Mouse (Mus musculus) gastrocnemius, adult 8-10 months (tissue): ENCODE measurements around the gene Klk1b8. TPM values are rescaled to one million over a fixed set of nuclear protein-coding genes. Genes with fewer than 3 reads are reported as not detected.
"Not testable (repeated sequence)": the region's sequence is repeated elsewhere in the genome, so short reads cannot be mapped to it uniquely, and the experiment has no call there.

Experiments used
- DNase-seq, 2 experiments: peaks; one replicate each; pipeline ENCODE4 v3.0.0; 2022; ENCODE audit warnings: low spot score in 2 of 2
- total RNA-seq, 4 experiments: library from RNA; stranded (reverse); gene quantifications; 2 replicates each; pipeline ENCODE4 v1.2.4; 2022

The Klk1b8 gene
- total RNA-seq = not detected

DNA sequence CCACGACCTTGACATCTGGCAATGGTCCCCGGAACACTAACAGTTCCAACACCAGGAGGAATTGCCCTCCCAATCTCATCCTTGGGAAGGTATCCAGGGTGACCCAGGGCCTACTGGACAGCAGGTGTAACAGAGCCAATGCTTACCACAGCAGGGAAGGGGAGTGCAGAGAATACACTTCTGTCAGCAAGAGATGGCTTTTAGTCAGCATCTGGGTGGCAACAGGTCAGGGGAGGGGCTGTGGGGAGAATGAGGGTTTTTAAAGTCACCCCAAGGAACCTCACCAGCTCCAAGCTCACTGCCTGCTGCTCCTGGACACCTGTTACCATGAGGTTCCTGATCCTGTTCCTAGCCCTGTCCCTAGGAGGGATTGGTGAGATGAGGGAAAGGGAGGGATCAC is at the start of gene Klk1b8:
Klk1b8 (plus strand) TSS at position 301 of the 400 bp plus-strand sequence.
- DNase-seq = no peak

- no peak for DNase-seq
Observed at GRCm38 (mm10) chr7:43914821-43915220, 35.6 kb upstream of the Klk1b8 start.

DNA sequence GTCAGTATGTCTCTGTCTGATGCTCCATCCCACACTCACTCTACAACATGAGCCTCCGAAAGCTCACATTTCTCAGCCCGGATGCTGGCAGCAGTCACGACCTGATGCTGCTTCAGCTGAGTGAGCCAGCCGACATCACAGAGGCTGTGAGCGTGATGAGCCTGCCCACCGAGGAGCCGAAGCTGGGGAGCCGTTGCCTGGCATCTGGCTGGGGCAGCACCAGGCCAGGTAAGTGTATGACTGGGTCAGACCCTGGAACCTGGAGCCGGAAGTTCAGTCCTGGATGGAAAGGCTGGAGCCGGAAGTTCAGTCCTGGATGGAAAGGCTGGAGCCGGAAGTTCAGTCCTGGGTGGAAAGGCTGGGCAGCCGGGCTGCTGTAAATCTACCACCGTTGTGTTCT is 32.0 kb upstream of the Klk1b8 start:
- no peak for DNase-seq

DNA sequence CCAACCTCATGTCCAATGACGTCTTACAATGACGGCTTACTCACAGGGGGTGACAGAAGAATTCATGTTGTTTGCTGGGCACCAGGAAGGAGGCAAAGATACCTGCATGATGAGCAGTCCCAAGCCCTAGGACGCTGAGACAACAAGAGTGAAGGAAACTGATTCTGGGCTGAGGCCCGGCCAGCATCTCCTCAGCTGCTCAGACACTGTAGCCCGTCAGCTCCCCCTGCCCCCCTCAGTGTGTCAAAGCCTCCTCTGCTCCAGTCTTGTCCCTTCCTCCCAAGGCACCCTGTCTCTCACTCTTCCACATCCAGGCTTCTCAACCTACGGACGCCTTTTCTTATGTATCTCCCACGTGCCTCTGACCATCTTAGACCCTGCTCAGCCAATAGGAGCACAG is 31.6 kb upstream of the Klk1b8 start:
- no peak for DNase-seq

DNA sequence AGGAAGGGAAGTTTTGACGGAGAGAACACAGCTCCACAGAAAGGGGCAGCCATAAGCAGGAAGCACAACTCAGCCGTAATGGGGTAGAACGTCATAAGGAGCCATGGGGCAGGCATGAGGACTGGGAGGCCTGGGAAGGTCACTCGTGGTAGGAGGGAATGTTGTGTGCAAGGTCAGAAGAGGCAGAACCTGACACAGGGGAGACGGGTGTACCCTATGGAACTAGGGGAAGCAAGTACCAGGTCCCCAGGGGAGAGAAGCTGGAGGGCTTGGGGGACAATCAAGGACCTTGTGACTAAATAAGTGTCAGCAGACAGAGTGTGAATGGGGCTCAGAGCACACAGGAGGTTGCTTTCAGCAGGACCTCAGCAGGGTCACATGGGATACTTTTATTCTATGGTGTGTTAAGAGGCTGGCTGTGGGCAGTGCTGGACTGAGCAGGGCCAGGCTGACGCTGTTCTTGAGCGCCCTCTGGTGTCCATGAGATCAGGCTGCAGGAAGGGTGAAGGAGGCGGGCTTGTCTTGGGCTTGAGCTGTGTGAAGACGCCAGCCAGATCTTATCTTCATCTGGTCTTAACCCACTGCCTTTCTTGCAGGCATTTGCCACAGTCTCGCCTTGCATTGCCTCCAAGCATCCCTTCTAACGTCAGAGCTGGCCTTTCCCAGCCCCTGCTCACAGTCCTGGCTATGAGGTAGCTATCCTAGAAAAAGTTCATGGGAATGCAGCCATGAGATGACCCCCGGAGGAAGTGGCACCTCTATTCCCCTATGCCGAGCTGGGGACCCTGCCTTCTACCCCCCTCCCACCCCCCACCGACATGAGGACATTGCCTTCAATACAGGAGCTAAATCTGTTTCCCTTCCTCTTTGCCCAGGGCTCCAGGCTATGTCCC is 30.7 kb upstream of the Klk1b8 start:
- DNase-seq = peak; percentile 19 to 21

GRCm38 (mm10) chr7:43920582-43920981 is 29.9 kb upstream of the Klk1b8 start:
- no peak for DNase-seq

- DNase-seq = no peak
Observed at GRCm38 (mm10) chr7:43921087-43921486, 29.4 kb upstream of the Klk1b8 start.

DNA sequence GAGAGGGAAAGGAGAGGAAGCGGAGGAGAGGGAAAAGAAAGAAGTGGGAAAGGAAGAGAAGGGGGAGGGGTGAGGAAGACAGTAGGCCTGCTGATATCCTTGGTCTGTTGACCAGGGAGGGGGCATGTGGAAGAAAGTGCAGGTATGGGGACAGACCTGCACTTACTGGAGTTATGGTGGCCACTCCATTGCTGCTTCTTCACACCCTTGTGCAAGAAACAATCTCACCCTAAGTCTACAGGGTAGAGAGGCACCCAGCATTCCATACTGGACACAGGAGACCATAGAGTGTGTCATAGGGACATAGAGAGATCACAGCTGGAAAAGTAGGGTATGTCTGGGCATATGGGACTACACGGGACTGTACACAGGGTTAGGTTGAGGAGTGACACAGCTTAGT is 28.5 kb upstream of the Klk1b8 start:
- no peak for DNase-seq

GRCm38 (mm10) chr7:43925985-43926384 is 24.5 kb upstream of the Klk1b8 start:
- no peak for DNase-seq

DNA sequence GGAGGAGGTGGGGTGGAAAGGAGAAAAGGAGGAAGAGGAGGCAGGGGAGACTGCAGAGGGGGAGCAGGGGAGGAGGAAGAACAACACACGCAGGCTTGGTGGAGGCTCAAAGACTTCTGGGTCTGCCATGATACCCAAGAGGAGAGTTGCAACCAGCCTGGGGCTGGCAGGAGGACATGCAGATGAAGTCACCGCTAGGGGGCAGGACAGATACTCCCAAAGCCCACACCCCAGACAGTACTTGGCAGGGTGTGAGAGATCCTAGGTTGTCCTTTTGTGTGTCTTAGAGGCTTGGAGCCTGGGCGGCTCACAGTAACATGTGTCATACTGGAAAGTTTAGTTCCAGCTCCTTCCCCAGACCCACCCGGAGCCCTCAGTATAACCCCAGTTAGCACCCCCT is 21.9 kb upstream of the Klk1b8 start:
- no peak for DNase-seq

- no peak for DNase-seq
Observed at GRCm38 (mm10) chr7:43932337-43932736, 18.1 kb upstream of the Klk1b8 start.

- no peak for DNase-seq
Observed at GRCm38 (mm10) chr7:43933440-43933839, 17.0 kb upstream of the Klk1b8 start, which contains the start of gene Klk15. Gene Klk15 (plus strand): TSS chr7:43933740.

DNA sequence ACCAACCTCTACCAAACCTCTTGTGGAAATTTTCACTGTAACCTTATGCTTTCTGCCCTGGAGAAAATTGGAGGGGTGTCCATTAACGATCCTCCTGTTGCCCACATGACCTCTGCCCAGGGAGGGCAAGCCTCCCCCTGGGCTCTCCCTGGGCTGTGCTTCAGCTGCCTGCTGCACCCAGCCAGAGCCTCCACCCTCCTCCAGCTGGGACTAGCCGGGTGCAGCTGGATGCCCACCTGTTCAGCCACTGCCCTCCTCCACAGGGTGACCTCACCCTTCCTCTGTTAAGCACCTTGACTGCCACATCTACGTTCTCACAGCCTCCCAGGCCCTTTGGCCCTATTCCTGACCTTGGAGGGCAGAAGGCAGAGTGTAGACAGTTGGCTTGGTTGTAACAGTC is 15.7 kb upstream of the Klk1b8 start:
- DNase-seq = no peak

DNA sequence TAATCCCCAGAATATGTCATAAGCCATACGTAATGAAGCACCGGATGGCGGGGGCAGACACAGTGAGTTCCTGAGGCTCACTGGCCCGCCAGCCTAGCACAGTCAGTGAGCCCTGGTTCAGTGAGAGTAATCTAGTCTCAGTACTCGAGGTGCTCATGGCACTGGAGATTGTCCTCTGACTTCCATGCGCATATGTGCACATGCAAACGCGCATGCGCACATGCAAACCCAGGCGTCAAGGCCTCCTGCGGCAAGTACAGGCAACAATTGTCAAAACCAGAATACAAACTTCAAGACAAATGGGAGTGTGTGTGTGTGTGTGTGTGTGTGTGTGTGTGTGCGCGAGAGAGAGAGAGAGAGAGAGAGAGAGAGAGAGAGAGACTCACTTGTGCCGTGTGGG is 13.9 kb upstream of the Klk1b8 start:
- no peak for DNase-seq

DNA sequence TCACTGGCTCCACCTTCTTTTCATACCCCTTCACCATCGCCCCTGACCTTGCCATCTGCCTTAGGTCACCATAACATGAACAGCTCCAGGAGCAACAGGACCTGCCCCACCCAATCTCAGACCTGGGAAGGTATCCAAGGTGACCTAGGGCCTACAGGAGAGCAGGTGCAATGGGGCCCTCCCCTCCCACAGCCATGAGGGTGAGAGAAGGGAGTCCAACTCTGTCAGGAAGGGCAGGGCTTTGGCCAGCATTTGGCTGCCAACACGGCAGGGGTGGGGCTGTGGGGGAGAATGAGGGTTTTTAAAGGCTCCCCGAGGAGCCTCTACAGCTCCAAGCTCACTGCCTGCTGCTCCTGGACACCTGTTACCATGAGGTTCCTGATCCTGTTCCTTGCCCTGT is 8.2 kb upstream of the Klk1b8 start:
- DNase-seq = not testable (repeated sequence)

DNA sequence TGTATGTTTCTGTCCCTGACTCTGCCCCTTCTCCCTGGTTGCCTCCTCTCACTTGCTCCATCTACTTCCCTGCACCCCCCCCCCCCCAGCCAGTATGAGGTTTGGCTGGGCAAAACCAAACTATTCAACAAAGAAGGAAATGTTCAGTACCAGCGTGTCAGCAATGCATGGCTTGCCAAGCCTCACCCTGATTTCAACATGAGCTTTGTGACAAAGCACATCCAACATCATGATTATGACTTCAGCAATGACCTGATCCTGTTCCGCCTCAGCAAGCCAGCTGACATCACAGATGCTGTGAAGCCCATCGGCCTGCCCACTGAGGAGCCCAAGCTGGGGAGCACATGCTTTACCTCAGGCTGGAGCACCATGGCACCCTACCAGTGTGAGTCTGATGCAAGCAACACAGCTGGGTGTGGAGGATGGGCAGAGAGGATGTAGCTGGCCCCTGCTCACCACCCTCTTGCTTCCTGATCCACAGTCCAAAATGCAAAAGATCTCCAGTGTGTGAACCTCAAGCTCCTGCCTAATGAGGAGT is 5.7 kb upstream of the Klk1b8 start:
- DNase-seq = no peak

GRCm38 (mm10) chr7:43952703-43953102 is 2.2 kb downstream of the Klk1b8 start:
- DNase-seq = no peak

DNA sequence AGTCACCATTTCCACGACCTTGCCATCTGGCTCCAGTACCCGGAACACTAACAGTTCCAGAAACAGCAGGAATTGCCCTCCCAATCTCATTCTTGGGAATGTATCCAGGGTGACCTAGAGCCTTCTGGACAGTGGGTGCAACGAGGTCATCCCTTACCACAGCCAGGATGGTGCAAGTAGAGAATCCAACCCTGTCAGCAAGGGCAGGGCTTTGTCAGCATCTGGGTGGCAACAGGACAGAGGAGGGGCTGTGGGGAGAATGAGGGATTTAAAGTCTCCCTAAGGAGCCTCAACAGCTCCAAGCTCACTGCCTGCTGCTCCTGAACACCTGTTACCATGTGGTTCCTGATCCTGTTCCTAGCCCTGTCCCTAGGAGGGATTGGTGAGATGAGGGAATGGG is 16.0 kb downstream of the Klk1b8 start, which contains the start of gene Klk1b1:
Klk1b1 (plus strand) TSS at position 301 of the 400 bp plus-strand sequence.
- no peak for DNase-seq

DNA sequence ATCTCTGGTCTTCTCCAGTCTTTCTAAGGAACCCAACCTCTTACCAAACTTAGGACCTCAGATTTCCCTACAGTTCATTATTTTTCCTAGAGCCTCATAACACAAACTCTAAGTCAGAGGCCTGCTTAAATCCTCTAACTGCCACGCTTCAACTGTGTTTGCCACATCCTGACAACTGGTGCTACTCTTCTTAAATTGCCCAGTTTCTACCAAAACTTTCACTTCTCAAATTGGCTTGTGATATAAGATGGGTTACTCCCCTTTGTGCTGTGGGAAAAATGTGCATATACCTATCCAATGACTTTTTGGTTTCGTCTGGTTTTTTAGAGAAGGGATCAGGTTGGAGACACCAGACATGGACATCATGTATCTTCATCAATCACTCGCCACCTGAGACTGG is 16.6 kb downstream of the Klk1b8 start:
- no peak for DNase-seq

DNA sequence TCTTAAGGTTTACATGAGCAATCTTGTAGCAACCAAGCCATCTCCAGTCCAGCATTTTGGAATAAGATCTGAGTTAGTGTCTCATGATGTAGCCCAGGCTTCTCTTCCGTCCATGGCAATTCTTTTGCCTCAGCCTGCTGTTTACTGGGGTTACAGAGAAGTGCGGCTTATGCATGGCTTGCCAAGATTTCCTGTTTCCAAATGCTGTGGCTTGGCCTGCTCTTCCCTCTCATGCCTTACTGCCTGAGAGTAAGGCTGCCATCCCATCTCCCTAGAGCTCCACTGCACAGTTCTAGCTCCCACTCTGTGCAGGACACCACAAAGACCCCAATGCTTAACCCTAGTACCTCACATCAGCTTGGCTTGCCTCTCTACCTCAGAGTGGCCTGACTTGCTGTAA is 17.1 kb downstream of the Klk1b8 start:
- no peak for DNase-seq

GRCm38 (mm10) chr7:43975761-43976160 is 25.3 kb downstream of the Klk1b8 start, which contains the start of gene Klk1b9:
Gene Klk1b9 (plus strand): TSS chr7:43976061.
- DNase-seq = not testable (repeated sequence)

- DNase-seq = no peak
Observed at GRCm38 (mm10) chr7:43985657-43986056, 35.2 kb downstream of the Klk1b8 start.

DNA sequence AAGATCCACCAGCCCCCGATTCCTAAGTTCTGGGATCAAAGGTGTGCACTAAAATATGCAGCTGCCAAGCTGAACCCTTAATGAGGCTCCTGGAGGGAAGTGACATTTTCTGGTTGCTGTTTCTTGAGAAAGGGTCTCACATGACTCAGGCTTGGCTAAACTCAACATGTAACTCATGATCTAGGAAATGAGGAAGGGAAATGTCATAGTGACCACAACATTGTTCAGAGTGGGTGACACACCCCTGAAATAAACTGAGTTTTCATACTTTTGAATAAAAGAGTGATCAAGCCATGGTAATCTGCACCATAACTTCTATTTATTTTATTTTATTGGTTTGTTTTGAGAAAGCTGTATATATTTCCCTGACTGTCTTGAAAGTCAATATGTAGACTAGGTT is 44.4 kb downstream of the Klk1b8 start:
- DNase-seq = not testable (repeated sequence)
